13 mouse cellular contexts compared by ENCODE assay signal in the genomic region with DNA sequence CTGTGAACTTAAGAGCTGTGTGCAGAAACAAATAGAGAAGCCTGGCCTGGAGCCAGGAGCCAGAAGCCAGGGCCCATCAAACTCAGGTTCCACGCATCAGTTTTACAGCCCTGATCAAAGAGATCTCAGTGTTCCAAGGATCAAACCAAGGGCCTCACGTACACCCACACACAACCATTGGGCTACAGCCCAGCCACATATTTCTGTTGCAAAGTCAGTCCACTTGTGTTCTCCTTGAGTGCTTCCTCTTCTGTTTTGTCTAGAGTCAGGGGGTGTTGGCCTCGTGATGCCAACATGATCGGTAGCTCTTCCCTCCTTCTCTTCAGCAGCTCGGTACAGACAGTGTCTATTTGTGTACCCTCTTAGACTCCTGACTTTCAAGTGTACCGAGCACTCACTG. TPM values are rescaled to one million over a fixed set of nuclear protein-coding genes. Genes with fewer than 3 reads are reported as not detected.
DNase-seq lines count a peak whose midpoint lies in the region; ATAC-seq lines count a peak whose summit lies in the region.
"Had no signal": no experiment of that assay in that cellular context is flagged by ENCODE, and none has a peak within 500 bp of the region (broad histone marks: within the 10 kb centered on the region; RNA-seq: fewer than 3 reads in every experiment).

No protein-coding gene starts in this region.

- peak overlapping the region; percentile 11; the same call in 1 of the 2 replicates for H3K4me2 ChIP-seq in heart, embryonic 12.5 days
- H3K4me2 ChIP-seq: forebrain, embryonic 13.5 days had no signal

- H3K9me3 ChIP-seq in heart, embryonic 12.5 days (replicated peaks): no peaks in the 10 kb centered on the region
- H3K9me3 ChIP-seq: forebrain, embryonic 13.5 days had no signal

- 44% methylated on average over 6 of the region's 6 CpGs for whole genome bisulfite sequencing in heart, embryonic 12.5 days

- DNase-seq in heart, adult 8-10 months (ENCODE audit: low spot score): no peak
- DNase-seq in layer of hippocampus, adult 11-12 months (ENCODE audit: low spot score): peak; percentile 46
- no peak for DNase-seq in layer of hippocampus, adult 18-20 months (ENCODE audit: low spot score in 2 of 2)
- DNase-seq in lung, postnatal 25 days (ENCODE audit: low spot score): peak; percentile 50
- no peak for DNase-seq in right cerebral cortex, postnatal 36 days (ENCODE audit: low spot score in 2 of 2)
- no peak for DNase-seq in cerebellum, adult 11-12 months
- DNase-seq: cerebellum, adult 18-20 months; gastrocnemius, postnatal 25 days; right cerebral cortex, postnatal 25 days had no signal

- H3K27ac ChIP-seq in heart, embryonic 12.5 days (ENCODE audit: poor library complexity, severe bottlenecking): no peak overlapping the region
- H3K27ac ChIP-seq: forebrain, embryonic 13.5 days; liver, embryonic 14.5 days had no signal

- H3K4me3 ChIP-seq in heart, embryonic 12.5 days: no peak overlapping the region
- H3K4me3 ChIP-seq: forebrain, embryonic 13.5 days had no signal

- peak; percentile 34; the same call in 1 of the 2 replicates for ATAC-seq in heart, embryonic 12.5 days (ENCODE audit: insufficient number of reproducible peaks, low FRiP score)
- ATAC-seq in granulocyte monocyte progenitor cell, adult 5-6 weeks (replicated peaks; ENCODE audit: poor library complexity, severe bottlenecking): peak; percentile 36
- ATAC-seq: forebrain, embryonic 13.5 days had no signal

- H3K36me3 ChIP-seq in heart, embryonic 12.5 days: no peaks in the 10 kb centered on the region

- H3K27me3 ChIP-seq in heart, embryonic 12.5 days (replicated peaks): peaks cover 10% of the 10 kb centered on the region

- no peak overlapping the region for H3K9ac ChIP-seq in heart, embryonic 12.5 days
- H3K9ac ChIP-seq: forebrain, embryonic 13.5 days; liver, embryonic 14.5 days had no signal

- peaks cover 15% of the 10 kb centered on the region for H3K4me1 ChIP-seq in heart, embryonic 12.5 days (replicated peaks)

RNA-seq across cellular contexts. Expression of gene Il20rb, which starts 34.2 kb away (rescaled TPM):
- 0.59 and 0.65 TPM in 2 replicates for polyA plus RNA-seq in heart, embryonic 12.5 days (2016; fragmentation: Nextera tagmentation; extraction: Ambion mirVana)
- 1 to 10 TPM in 3 of 4 experiments, under 1 TPM in 1; 0.97 to 1.7 (median 1.2) TPM for total RNA-seq in heart, adult 8-10 months (2022)
- 1 to 10 TPM; 3.9 to 4.2 TPM for total RNA-seq in layer of hippocampus, adult 18-20 months (2021)
- 0.84 and 4.0 TPM in 2 replicates for total RNA-seq in granulocyte monocyte progenitor cell, adult 5-6 weeks (2014; fragmentation: Nextera tagmentation)
- total RNA-seq in granulocyte monocyte progenitor cell, adult 5-6 weeks (2017): 0.13 and 2.0 TPM in 2 replicates

Comparison
In these comparisons a context has a peak if more than half of its experiments do, and no peak if none do; other contexts are left out.
1. DNase-seq: peak in layer of hippocampus, adult 11-12 months (single experiment) and lung, postnatal 25 days (single experiment); none in heart, adult 8-10 months (single experiment), layer of hippocampus, adult 18-20 months (0 of 2), right cerebral cortex, postnatal 36 days (0 of 2) and cerebellum, adult 11-12 months (single experiment).